In the genomic region with DNA sequence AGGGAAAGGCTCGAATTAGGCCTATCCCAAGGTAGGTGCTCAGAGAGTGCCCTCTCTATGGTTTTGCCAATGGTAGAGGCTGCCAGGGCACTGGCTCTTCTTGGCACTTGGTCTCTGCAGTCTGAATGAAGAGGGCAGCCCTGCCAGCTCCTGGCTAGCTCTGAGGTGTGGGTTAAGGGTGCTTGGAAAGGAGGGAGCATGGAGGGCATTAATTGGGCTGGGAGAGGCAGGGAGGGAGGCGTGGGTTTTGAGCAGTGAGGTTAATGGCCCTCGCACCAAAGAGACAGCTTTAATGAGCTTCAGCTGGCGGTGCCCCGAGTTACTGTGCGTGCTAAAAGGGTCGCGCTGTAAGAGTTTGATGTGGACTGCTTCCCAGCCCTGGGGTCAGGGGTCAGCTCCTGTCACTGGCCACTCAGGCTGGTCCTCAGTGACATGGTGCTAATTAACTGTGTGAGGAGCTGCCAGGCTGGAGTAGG, we compare ENCODE assay signal across 10 mouse cellular contexts. TPM values are rescaled to one million over a fixed set of nuclear protein-coding genes. Genes with fewer than 3 reads are reported as not detected.
DNase-seq lines count a peak whose midpoint lies in the region; ATAC-seq and TF ChIP-seq lines count a peak whose summit lies in the region.
"Had no signal": no experiment of that assay in that cellular context is flagged by ENCODE, and none has a peak within 500 bp of the region (broad histone marks: within the 10 kb centered on the region; RNA-seq: fewer than 3 reads in every experiment).

No protein-coding gene starts in this region.

- H3K27me3 ChIP-seq in kidney, embryonic 14.5 days (ENCODE audit: control insufficient read depth, insufficient read depth, low read length) = no peaks in the 10 kb centered on the region
- H3K27me3 ChIP-seq: neural tube, embryonic 13.5 days; stomach, embryonic 15.5 days had no signal

- no peak for DNase-seq in kidney, adult 8-10 months
- DNase-seq in brain, embryonic 14.5 days (ENCODE audit: low read depth) = peak; percentile 89
- peak; percentile 11 for DNase-seq in fat pad, adult 2 months (ENCODE audit: extremely low read depth, low read depth, low spot score)
- DNase-seq in layer of hippocampus, postnatal 14 days (ENCODE audit: low spot score in 2 of 2) = peak; percentile 55 to 85
- no peak for DNase-seq in urinary bladder, adult 2 months (ENCODE audit: low spot score)
- no peak for DNase-seq in kidney, adult 11 months

- H3K27ac ChIP-seq in kidney, embryonic 14.5 days (ENCODE audit: low read depth, low read length) = no peak overlapping the region
- H3K27ac ChIP-seq: neural tube, embryonic 13.5 days; stomach, embryonic 15.5 days had no signal

- 18% methylated on average over 8 of the region's 8 CpGs for WGBS in kidney, embryonic 14.5 days

- no peak overlapping the region for H3K9ac ChIP-seq in kidney, embryonic 14.5 days (ENCODE audit: low read depth, low read length)
- H3K9ac ChIP-seq: neural tube, embryonic 13.5 days; stomach, embryonic 15.5 days had no signal

- H3K36me3 ChIP-seq in kidney, embryonic 14.5 days (ENCODE audit: control insufficient read depth, insufficient read depth, low read length) = peaks cover under 1% of the 10 kb centered on the region
- H3K36me3 ChIP-seq: neural tube, embryonic 13.5 days; stomach, embryonic 15.5 days had no signal

- no peak for TF ChIP-seq CTCF in brain, embryonic 14.5 days (IDR thresholded peaks at IDR 0.05; ENCODE audit: borderline replicate concordance, extremely low read depth, insufficient read depth, insufficient read length)

- peak; percentile 84 for ATAC-seq in kidney, embryonic 14.5 days (ENCODE audit: low FRiP score, low TSS enrichment)
- ATAC-seq: intestine, postnatal 0 days had no signal

- peaks cover 13% of the 10 kb centered on the region; the same call in 1 of the 2 replicates for H3K4me1 ChIP-seq in kidney, embryonic 14.5 days (ENCODE audit: control insufficient read depth, insufficient read depth, low read length)

- no peaks in the 10 kb centered on the region for H3K9me3 ChIP-seq in kidney, embryonic 14.5 days (ENCODE audit: control insufficient read depth, low read length)
- H3K9me3 ChIP-seq: neural tube, embryonic 13.5 days; stomach, embryonic 15.5 days had no signal

- TF ChIP-seq POLR2A in brain, embryonic 14.5 days (IDR thresholded peaks at IDR 0.05; ENCODE audit: borderline replicate concordance, extremely low read depth, insufficient read depth, insufficient read length, poor library complexity, severe bottlenecking) = no peak

- no peak overlapping the region for H3K4me2 ChIP-seq in kidney, embryonic 14.5 days (replicated peaks; ENCODE audit: low read depth, low read length)
- H3K4me2 ChIP-seq: neural tube, embryonic 13.5 days; stomach, embryonic 15.5 days had no signal

- H3K4me3 ChIP-seq in kidney, embryonic 14.5 days (ENCODE audit: low read length) = no peak overlapping the region
- H3K4me3 ChIP-seq: neural tube, embryonic 13.5 days; stomach, embryonic 15.5 days had no signal

RNA-seq across cellular contexts. Expression of a gene that starts 30.4 kb away (rescaled TPM):
- polyA plus RNA-seq in kidney, embryonic 14.5 days (2014; fragmentation: Nextera tagmentation; extraction: Ambion mirVana) = 66.1 and 67.3 TPM in 2 replicates
- polyA plus RNA-seq in brain, embryonic 14.5 days (2012; rRNA removed) = 60.3 and 62.8 TPM in 2 replicates
- total RNA-seq in layer of hippocampus, postnatal 14 days (2021) = 10 to 100 TPM; 31.8 TPM
- 33.0 and 33.9 TPM in 2 replicates for polyA plus RNA-seq in urinary bladder, adult 2 months (2012; rRNA removed)

Comparison
In these comparisons a context has a peak if more than half of its experiments do, and no peak if none do; other contexts are left out.
1. DNase-seq: peak in brain, embryonic 14.5 days (single experiment), fat pad, adult 2 months (single experiment) and layer of hippocampus, postnatal 14 days (2 of 2); none in kidney, adult 8-10 months (0 of 2), urinary bladder, adult 2 months (single experiment) and kidney, adult 11 months (single experiment).